Mouse (Mus musculus) MEL (cell line): ENCODE results near the gene Zpbp.

Experiments used
- CTCF ChIP-seq, 3 experiments: IDR thresholded peaks in 2 of 3; conservative IDR thresholded peaks in 1 of 3; 2 replicates each; pipeline ENCODE4 v1.5.1; 2011 to 2012; ENCODE audit warnings: low read length in 3 of 3, low read depth in 2 of 3, mild to moderate bottlenecking in 2 of 3, improper control_type of control experiment in 1 of 3, inconsistent platforms in 1 of 3, mixed read lengths in 1 of 3, moderate library complexity in 1 of 3; ENCODE audit not compliant: control insufficient read depth in 1 of 3, insufficient read depth in 1 of 3, poor library complexity in 1 of 3, severe bottlenecking in 1 of 3
- EP300 ChIP-seq, 2 experiments: IDR thresholded peaks; 2 replicates each; pipeline ENCODE4 v1.6.1; 2011; ENCODE audit warnings: improper control_type of control experiment in 2 of 2, low read length in 2 of 2, low read depth in 1 of 2, mild to moderate bottlenecking in 1 of 2
- JUND ChIP-seq: IDR thresholded peaks from 2 replicates; pipeline ENCODE4 v1.6.1; 2011; ENCODE audit warnings: low read depth, mild to moderate bottlenecking, improper control_type of control experiment, low read length
- KAT2A ChIP-seq: conservative IDR thresholded peaks from 2 replicates; pipeline ENCODE4 v1.6.1; 2012; ENCODE audit warnings: low read depth, low read length, improper control_type of control experiment, inconsistent platforms
- MAX ChIP-seq: IDR thresholded peaks from 2 replicates; pipeline ENCODE4 v1.6.1; 2011; ENCODE audit warnings: low read length, improper control_type of control experiment
- NRF1 ChIP-seq: IDR thresholded peaks from 2 replicates; pipeline ENCODE4 v1.6.1; 2014; ENCODE audit warnings: low read depth, mild to moderate bottlenecking, inconsistent platforms, low read length, improper control_type of control experiment, moderate library complexity; ENCODE audit not compliant: poor library complexity, insufficient read depth, severe bottlenecking
- POLR2A ChIP-seq, 2 experiments: IDR thresholded peaks; 2 replicates each; pipeline ENCODE4 v1.6.1; 2011 to 2012; ENCODE audit warnings: low read length in 2 of 2, mild to moderate bottlenecking in 2 of 2, control low read depth in 1 of 2, improper control_type of control experiment in 1 of 2, low read depth in 1 of 2, moderate library complexity in 1 of 2; ENCODE audit not compliant: control insufficient read depth in 1 of 2, insufficient read depth in 1 of 2, poor library complexity in 1 of 2

DNA sequence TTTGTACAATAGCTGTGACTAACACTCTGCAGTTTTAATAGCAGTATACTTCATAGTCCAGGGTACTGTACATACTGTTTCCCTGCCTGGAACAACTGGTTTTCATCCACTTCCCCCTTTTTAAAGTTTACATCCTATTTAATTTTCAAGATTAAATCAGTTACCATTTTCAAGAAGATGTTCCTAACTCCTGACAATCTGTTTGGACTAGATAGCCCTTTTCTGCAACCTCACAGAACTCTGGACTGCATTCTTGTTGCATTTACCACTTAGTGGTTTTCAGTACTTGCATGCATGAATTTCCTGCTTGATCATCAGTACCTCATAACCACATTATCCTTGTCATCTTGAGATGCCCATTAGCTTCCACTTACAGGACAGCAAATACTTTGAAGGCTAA is 6.7 kb upstream of the Zpbp start:
- no peak for TF ChIP-seq KAT2A
- no peak for TF ChIP-seq CTCF (IDR thresholded peaks at IDR 0.05 in 2 of 3, conservative IDR thresholded peaks at IDR 0.05 in 1 of 3; ENCODE audit: control insufficient read depth in 1 of 3, insufficient read depth in 1 of 3, low read depth in 2 of 3, low read length in 3 of 3, poor library complexity in 1 of 3, severe bottlenecking in 1 of 3)
- TF ChIP-seq JUND = no peak
- no peak for TF ChIP-seq NRF1
- TF ChIP-seq EP300 (IDR thresholded peaks at IDR 0.05; ENCODE audit: low read depth in 1 of 2, low read length in 2 of 2) = peak; percentile 69 to 76
- no peak for TF ChIP-seq POLR2A (IDR thresholded peaks at IDR 0.05; ENCODE audit: control insufficient read depth in 1 of 2, insufficient read depth in 1 of 2, low read depth in 1 of 2, low read length in 2 of 2, poor library complexity in 1 of 2)
- no peak for TF ChIP-seq MAX
